Mouse (Mus musculus): ENCODE measurements around the gene Ccdc174.

The Ccdc174 gene

DNA sequence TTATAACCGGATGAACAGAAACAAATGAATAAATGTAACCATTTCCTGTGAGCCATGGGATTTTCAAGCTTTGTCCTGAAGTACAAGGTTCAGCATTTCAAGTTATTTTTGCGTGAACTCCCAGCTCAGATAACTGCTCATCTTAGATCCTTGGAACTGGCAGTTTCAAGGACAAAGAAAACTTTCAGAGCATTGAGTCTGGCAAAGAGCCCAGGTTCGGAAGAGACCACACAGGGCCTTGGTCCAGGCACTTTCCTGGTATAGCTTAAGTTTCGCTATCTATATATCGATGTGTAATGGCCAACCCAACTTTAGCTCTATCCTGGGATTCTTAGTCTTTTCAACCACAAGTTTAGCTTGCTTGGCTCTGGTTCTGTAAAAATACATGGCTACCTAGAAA is 53.4 kb downstream of the Ccdc174 start:
- no peak for DNase-seq

DNA sequence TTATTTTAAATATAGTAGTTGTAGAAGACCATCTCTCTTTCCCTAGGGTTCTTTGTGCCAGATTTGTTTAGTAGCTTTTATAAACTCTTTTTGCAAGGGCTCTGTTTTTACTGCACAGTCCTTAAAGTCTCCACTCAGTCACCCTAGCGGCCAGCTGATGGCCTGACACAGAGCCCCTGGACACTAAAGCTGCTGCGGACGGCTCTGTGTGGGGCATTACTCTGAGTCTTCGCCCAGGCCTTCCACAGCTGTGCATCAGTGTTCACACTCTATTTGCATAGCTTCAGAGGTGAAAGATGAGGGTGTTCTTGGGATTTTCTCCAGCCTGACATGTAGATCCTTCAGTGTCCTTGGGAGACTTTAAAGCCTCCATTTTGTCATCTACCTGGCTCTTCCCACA is 60.6 kb downstream of the Ccdc174 start:
- no peak for DNase-seq

DNA sequence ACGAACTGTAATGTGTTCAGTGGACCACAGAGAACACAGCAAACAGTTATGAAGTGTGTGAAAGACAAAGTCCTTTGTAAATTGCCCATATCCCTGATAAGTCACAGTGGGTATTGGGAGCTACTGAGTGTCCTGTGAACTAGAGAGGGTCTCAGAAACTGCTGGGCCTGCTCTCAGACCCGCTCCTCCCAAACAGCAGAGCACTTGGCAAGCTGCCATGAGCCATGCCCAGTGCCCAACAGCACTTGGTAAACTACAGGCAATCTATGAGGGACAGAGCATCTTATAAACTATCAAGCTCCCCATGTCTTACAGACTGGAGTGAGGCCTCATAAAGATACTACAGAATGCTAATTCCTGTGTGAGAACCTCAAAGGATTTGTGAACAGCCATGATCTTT is 70.6 kb downstream of the Ccdc174 start:
- no peak for DNase-seq

Measured in kidney, adult 18-20 months (tissue).